Mouse (Mus musculus) bone marrow macrophage, adult 2 months (primary cell): Measurements from ENCODE around the gene Tmem184b. TPM values are rescaled to one million over a fixed set of nuclear protein-coding genes. Genes with fewer than 3 reads are reported as not detected.

Experiments
- H3K27ac ChIP-seq: 2 replicates; pipeline ENCODE4 v1.5.1; 2012; ENCODE audit warnings: low read depth, low read length; ENCODE audit not compliant: insufficient read depth
- H3K4me1 ChIP-seq: 2 replicates; pipeline ENCODE4 v1.6.1; 2012; ENCODE audit warnings: low read length; ENCODE audit not compliant: control insufficient read depth, insufficient read depth
- H3K4me3 ChIP-seq: 2 replicates; pipeline ENCODE4 v1.5.1; 2012; ENCODE audit warnings: mild to moderate bottlenecking, low read length, moderate library complexity; ENCODE audit not compliant: insufficient read depth
- CTCF ChIP-seq: IDR thresholded peaks from 2 replicates; pipeline ENCODE4 v1.5.1; 2012; ENCODE audit warnings: low read depth, mild to moderate bottlenecking, low read length, moderate library complexity
- POLR2A ChIP-seq: IDR thresholded peaks from 2 replicates; pipeline ENCODE4 v1.6.1; 2012; ENCODE audit warnings: mild to moderate bottlenecking, low read depth, low read length, borderline replicate concordance
- polyA plus RNA-seq: library from polyadenylated mRNA; stranded (reverse); fragments of >200 nt; gene quantifications from 2 replicates; pipeline ENCODE4 v1.2.4, GENCODE M21; 2012; ENCODE audit not compliant: missing spikeins, insufficient read depth, insufficient read length

The Tmem184b gene
- polyA plus RNA-seq, 1 experiment, result 51.2 TPM

- Histone ChIP-seq H3K27ac (no peak overlapping the region), H3K4me3 (no peak overlapping the region), H3K4me1 (peaks cover 18% of the 10 kb centered on the region)
- TF ChIP-seq POLR2A, result no peak
- no peak for TF ChIP-seq CTCF
Observed at GRCm38 (mm10) chr15:79417379-79417778, 14.0 kb upstream of the Tmem184b start.

GRCm38 (mm10) chr15:79416460-79417085 is 13.2 kb upstream of the Tmem184b start:
- TF ChIP-seq POLR2A (no peak), CTCF (no peak)
- Histone ChIP-seq H3K27ac (no peak overlapping the region), H3K4me1 (peaks cover 18% of the 10 kb centered on the region), H3K4me3 (no peak overlapping the region)

- H3K27ac ChIP-seq, result peak overlapping the region; percentile 73
Observed at GRCm38 (mm10) chr15:79414513-79414912, 11.1 kb upstream of the Tmem184b start.

GRCm38 (mm10) chr15:79413802-79414201 is 10.4 kb upstream of the Tmem184b start:
- H3K4me3 ChIP-seq, result peak overlapping the region; percentile 4; the same call in 1 of the 2 replicates
- peak overlapping the region; percentile 73 for H3K27ac ChIP-seq
- H3K4me1 ChIP-seq, result peaks cover 30% of the 10 kb centered on the region
- TF ChIP-seq CTCF (no peak), POLR2A (no peak)

More at GRCm38 (mm10) chr15:79414513-79414912, 11.1 kb upstream of the Tmem184b start:
- H3K4me3 ChIP-seq, result no peak overlapping the region
- H3K4me1 ChIP-seq, result peaks cover 24% of the 10 kb centered on the region
- TF ChIP-seq POLR2A (no peak; the same call in 1 of the 2 replicates), CTCF (no peak)

- H3K27ac ChIP-seq, result peak overlapping the region; percentile 73
- TF ChIP-seq POLR2A (no peak), CTCF (no peak)
Observed at GRCm38 (mm10) chr15:79413201-79413600, 9.8 kb upstream of the Tmem184b start.

GRCm38 (mm10) chr15:79411363-79412065 is 8.1 kb upstream of the Tmem184b start:
- no peak overlapping the region for H3K27ac ChIP-seq
- peaks cover 38% of the 10 kb centered on the region for H3K4me1 ChIP-seq
- H3K4me3 ChIP-seq, result no peak overlapping the region
- TF ChIP-seq CTCF, result 0 out of 2 replicates have a peak, but pooled peaks have one; percentile 19
- TF ChIP-seq POLR2A, result no peak

More at GRCm38 (mm10) chr15:79413201-79413600, 9.8 kb upstream of the Tmem184b start:
- no peak overlapping the region for H3K4me3 ChIP-seq
- H3K4me1 ChIP-seq, result peaks cover 35% of the 10 kb centered on the region

- TF ChIP-seq POLR2A, result no peak
- no peak for TF ChIP-seq CTCF
- peaks cover 33% of the 10 kb centered on the region for H3K4me1 ChIP-seq
- H3K27ac ChIP-seq, result peak overlapping the region; percentile 76
- peak overlapping the region; percentile 44 for H3K4me3 ChIP-seq
Observed at GRCm38 (mm10) chr15:79409077-79409573, 5.8 kb upstream of the Tmem184b start.

GRCm38 (mm10) chr15:79406564-79406963 is 3.2 kb upstream of the Tmem184b start:
- TF ChIP-seq POLR2A (no peak), CTCF (no peak)
- H3K4me3 ChIP-seq, result no peak overlapping the region
- H3K27ac ChIP-seq, result no peak overlapping the region
- peaks cover 33% of the 10 kb centered on the region for H3K4me1 ChIP-seq

- no peak overlapping the region for H3K27ac ChIP-seq
- no peak overlapping the region for H3K4me3 ChIP-seq
- no peak for TF ChIP-seq POLR2A
- no peak for TF ChIP-seq CTCF
- H3K4me1 ChIP-seq, result peaks cover 47% of the 10 kb centered on the region
Observed at GRCm38 (mm10) chr15:79404277-79404676, 908 bp upstream of the Tmem184b start.

GRCm38 (mm10) chr15:79403763-79404210 is 418 bp upstream of the Tmem184b start:
- H3K27ac ChIP-seq, result 0 out of 2 replicates have a peak overlapping the region, but pooled peaks have one; percentile 5

More at GRCm38 (mm10) chr15:79403763-79404210, 418 bp upstream of the Tmem184b start:
- Histone ChIP-seq H3K4me1 (peaks cover 46% of the 10 kb centered on the region), H3K4me3 (peak overlapping the region; percentile 68)
- no peak for TF ChIP-seq CTCF
